Mouse (Mus musculus) cerebellum, adult 8-10 months (tissue): ENCODE measurements around the gene 9930021J03Rik.

ENCODE experiments used
- DNase-seq: peaks from one replicate; pipeline ENCODE4 v3.0.0; 2022

Gene 9930021J03Rik

GRCm38 (mm10) chr19:29683844-29684540 is 121.8 kb downstream of the 9930021J03Rik start:
- peak; percentile 86 for DNase-seq

GRCm38 (mm10) chr19:29680182-29681152 is 125.3 kb downstream of the 9930021J03Rik start:
- DNase-seq = no peak

GRCm38 (mm10) chr19:29678181-29678778 is 127.5 kb downstream of the 9930021J03Rik start:
- no peak for DNase-seq

- DNase-seq = no peak
These were observed 129.2 kb downstream of the 9930021J03Rik start for GRCm38 (mm10) chr19:29676479-29677193.

GRCm38 (mm10) chr19:29675562-29676078 is 130.2 kb downstream of the 9930021J03Rik start:
- DNase-seq = no peak

- DNase-seq = no peak
These were observed 130.8 kb downstream of the 9930021J03Rik start for GRCm38 (mm10) chr19:29674946-29675345.

- DNase-seq = no peak
These were observed 133.1 kb downstream of the 9930021J03Rik start for GRCm38 (mm10) chr19:29672660-29673059.

- no peak for DNase-seq
These were observed 134.6 kb downstream of the 9930021J03Rik start for GRCm38 (mm10) chr19:29671160-29671559.

GRCm38 (mm10) chr19:29670247-29670646 is 135.5 kb downstream of the 9930021J03Rik start:
- no peak for DNase-seq

- no peak for DNase-seq
These were observed 137.7 kb downstream of the 9930021J03Rik start for GRCm38 (mm10) chr19:29668135-29668534.

- DNase-seq = no peak
These were observed 138.7 kb downstream of the 9930021J03Rik start for GRCm38 (mm10) chr19:29666965-29667594.

GRCm38 (mm10) chr19:29666164-29666563 is 139.6 kb downstream of the 9930021J03Rik start:
- DNase-seq = no peak

- no peak for DNase-seq
These were observed 140.9 kb downstream of the 9930021J03Rik start for GRCm38 (mm10) chr19:29664934-29665333.
